Mouse (Mus musculus) bone marrow macrophage, adult 2 months (primary cell): ENCODE results near the gene Aig1.

ENCODE experiments used
- CTCF ChIP-seq: IDR thresholded peaks from 2 replicates; pipeline ENCODE4 v1.5.1; 2012; ENCODE audit warnings: low read depth, mild to moderate bottlenecking, low read length, moderate library complexity
- POLR2A ChIP-seq: IDR thresholded peaks from 2 replicates; pipeline ENCODE4 v1.6.1; 2012; ENCODE audit warnings: mild to moderate bottlenecking, low read depth, low read length, borderline replicate concordance

- TF ChIP-seq CTCF (no peak), POLR2A (no peak)
Measured at GRCm38 (mm10) chr10:13726206-13726605, 142.6 kb downstream of the Aig1 start.
